Mouse (Mus musculus): ENCODE results near the gene Clic4. TPM values are rescaled to one million over a fixed set of nuclear protein-coding genes. Genes with fewer than 3 reads are reported as not detected.

Gene Clic4
- polyA plus RNA-seq, 1 experiment: 25.3 TPM

DNA sequence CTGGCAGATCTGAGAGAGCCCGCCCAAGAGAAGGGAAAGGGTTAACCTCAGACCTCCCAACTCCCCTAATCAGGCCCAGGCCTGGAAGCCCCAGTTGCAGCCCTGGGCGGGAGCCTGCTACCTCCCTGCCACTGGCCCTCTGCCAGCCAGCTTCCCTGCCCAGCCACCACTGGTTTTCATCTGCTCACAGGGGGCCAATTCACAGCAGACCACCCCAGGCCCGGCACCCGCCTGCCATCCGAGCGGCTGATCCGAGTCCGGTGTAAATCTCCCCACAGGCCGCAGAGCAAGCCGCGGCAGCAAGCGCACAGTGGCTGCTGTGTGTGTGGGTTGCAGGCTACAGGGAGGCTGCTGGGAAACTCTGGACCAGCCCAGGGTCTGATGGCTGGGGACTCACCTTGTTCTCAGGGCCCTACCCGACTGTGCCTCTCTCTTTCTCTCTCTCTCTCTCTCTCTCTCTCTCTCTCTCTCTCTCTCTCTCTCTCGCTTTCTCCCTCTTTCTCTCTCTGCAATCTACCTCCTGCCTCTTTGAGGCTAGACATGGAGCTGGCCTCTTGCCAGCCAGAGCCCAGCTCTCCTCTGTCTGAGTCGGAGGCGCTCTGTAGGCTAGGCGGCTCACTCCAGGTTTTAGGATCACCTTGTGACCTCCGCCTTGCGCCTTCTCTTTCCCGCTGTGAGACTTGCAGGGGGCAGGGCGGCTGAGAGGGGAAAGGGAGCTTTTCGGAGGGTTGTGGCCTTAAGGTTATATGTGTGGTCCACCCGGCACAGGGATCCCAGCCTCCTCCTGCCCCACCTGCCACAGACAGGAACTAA, 106.0 kb downstream of the Clic4 start:
- 32% methylated on average over 23 of the region's 23 CpGs for WGBS
- no peak for DNase-seq (ENCODE audit: low read depth, low spot score)

DNA sequence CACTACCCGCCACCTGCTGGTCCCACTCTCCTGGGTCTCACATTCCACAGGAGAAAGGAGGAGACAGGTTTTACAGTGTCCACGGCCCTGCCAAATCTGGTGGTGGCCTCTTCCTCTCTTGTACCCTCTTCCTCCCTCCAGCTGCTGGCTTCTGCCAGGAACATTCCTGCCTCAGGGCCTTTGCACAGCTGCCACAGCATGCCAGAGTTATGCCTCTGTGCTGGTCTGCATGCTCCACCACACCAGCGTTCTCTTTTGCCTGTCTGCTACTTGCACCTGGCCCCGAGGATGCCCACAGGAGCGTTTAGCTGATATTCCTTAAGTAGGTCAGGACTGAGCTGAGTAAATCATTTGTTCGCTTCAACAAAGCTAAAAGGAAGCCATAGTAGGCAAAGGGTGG, 106.9 kb downstream of the Clic4 start:
- DNase-seq (ENCODE audit: low read depth, low spot score): no peak
- WGBS: 78% methylated on average over 6 of the region's 6 CpGs

Other genes with a start within 250 kb of the Clic4 start
- 2.5 and 3.0 TPM in 2 replicates for gene Runx3, start 152.2 kb downstream of the Clic4 start, polyA plus RNA-seq (2012; rRNA removed)
- 19.5 and 28.0 TPM in 2 replicates for gene Srrm1, start 80.5 kb upstream of the Clic4 start, polyA plus RNA-seq (2012; rRNA removed)
- 0.73 and 0.74 TPM in 2 replicates for gene Ncmap, start 125.4 kb upstream of the Clic4 start, polyA plus RNA-seq (2012; rRNA removed)
- gene Rcan3, start 161.0 kb upstream of the Clic4 start, polyA plus RNA-seq (2012; rRNA removed): 7.7 and 8.4 TPM in 2 replicates
- 0.21 TPM in 2 replicates for gene Stpg1, start 222.0 kb upstream of the Clic4 start, polyA plus RNA-seq (2012; rRNA removed)
- 25.5 and 32.8 TPM in 2 replicates for gene Nipal3, start 222.2 kb upstream of the Clic4 start, polyA plus RNA-seq (2012; rRNA removed)